Mouse (Mus musculus) heart, adult 2 months (tissue): ENCODE results near the gene Gxylt1. TPM values are rescaled to one million over a fixed set of nuclear protein-coding genes. Genes with fewer than 3 reads are reported as not detected.

Experiments
- DNase-seq, 2 experiments: peaks; one replicate each; pipeline ENCODE4 v3.0.0; 2021
- H3K27ac ChIP-seq: fragments of 200-600 bp; 2 replicates; pipeline ENCODE4 v1.8.1; 2022
- H3K27me3 ChIP-seq: fragments of 200-500 bp; 2 replicates; pipeline ENCODE4 v1.6.1; 2012; ENCODE audit warnings: mild to moderate bottlenecking, low read length, inconsistent platforms, mixed read lengths; ENCODE audit not compliant: control insufficient read depth, insufficient read depth
- H3K36me3 ChIP-seq: fragments of 200-500 bp; 2 replicates; pipeline ENCODE4 v1.6.1; 2012; ENCODE audit warnings: low read length, inconsistent platforms; ENCODE audit not compliant: control insufficient read depth, insufficient read depth
- H3K4me1 ChIP-seq: fragments of 200-500 bp; 2 replicates; pipeline ENCODE4 v1.6.1; 2011; ENCODE audit warnings: low read length; ENCODE audit not compliant: control insufficient read depth, insufficient read depth
- H3K4me3 ChIP-seq: fragments of 200-600 bp; 2 replicates; pipeline ENCODE4 v1.8.1; 2022
- H3K79me2 ChIP-seq: fragments of 200-500 bp; replicated peaks from 2 replicates; pipeline ENCODE4 v1.6.1; 2012; ENCODE audit warnings: mild to moderate bottlenecking, inconsistent platforms, low read length, moderate library complexity, mixed read lengths; ENCODE audit not compliant: control insufficient read depth, insufficient read depth
- H3K9ac ChIP-seq: fragments of 200-500 bp; 2 replicates; pipeline ENCODE4 v1.6.1; 2012; ENCODE audit warnings: low read depth, mild to moderate bottlenecking, control low read depth, inconsistent platforms, low read length, mixed read lengths
- CTCF ChIP-seq: fragments of 200-600 bp; IDR thresholded peaks from 2 replicates; pipeline ENCODE4 v1.8.1; 2022; ENCODE audit warnings: antibody characterized with exemption, mild to moderate bottlenecking, moderate library complexity
- EP300 ChIP-seq: fragments of 200-500 bp; IDR thresholded peaks from 2 replicates; pipeline ENCODE4 v1.6.1; 2011; ENCODE audit warnings: low read depth, low read length, control low read depth; ENCODE audit not compliant: insufficient read depth
- POLR2A ChIP-seq: fragments of 200-500 bp; IDR thresholded peaks from 2 replicates; pipeline ENCODE4 v1.6.1; 2011; ENCODE audit warnings: mild to moderate bottlenecking, low read depth, low read length, control low read depth; ENCODE audit not compliant: insufficient read depth
- WGBS: fragments of 180-500 bp; shearing (Covaris S2); methylation state at CpG from one replicate; pipeline ENCODE4 v1.1.7; 2018; 5-methylcytosine and 5-hydroxymethylcytosine counted together
- intact Hi-C: fragments of 180-260 bp; cut with DNase I; formaldehyde crosslinking; loops from one replicate; pipeline ENCODE4 v1.15.1; 2025
- polyA plus RNA-seq: library from polyadenylated mRNA; depleted of rRNA; stranded (reverse); fragments of >200 nt; gene quantifications from 2 replicates; pipeline ENCODE4 v1.2.3, GENCODE M21; 2012
- total RNA-seq, 2 experiments: library from RNA; stranded (reverse); gene quantifications; 2 replicates each; pipeline ENCODE4 v1.2.3; 2021

The Gxylt1 gene
- total and polyA plus RNA-seq, 3 experiments, result 2.7 to 10.4 (median 10.3) TPM

DNA sequence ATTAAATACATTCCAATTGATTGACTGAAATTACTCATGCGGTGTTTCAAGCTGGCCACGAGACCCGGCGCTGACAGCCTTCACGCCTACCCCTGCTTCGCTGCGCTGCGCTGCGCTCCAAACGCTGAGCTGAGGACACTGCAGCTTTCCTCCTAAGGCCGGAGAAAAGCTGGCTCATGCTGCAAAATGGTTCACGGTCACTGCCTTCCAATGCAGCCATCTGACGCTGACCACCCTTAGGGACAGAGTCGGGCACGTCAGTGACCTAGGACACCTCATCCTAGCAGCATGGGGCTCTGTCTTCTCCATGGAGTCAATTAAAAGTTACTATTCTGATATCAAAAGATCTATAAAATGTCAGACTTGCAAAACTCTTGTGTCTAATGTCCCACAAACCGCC is 8.6 kb downstream of the Gxylt1 start:
- peaks cover 8% of the 10 kb centered on the region; the same call in 1 of the 2 replicates for H3K79me2 ChIP-seq
- TF ChIP-seq CTCF (no peak), POLR2A (no peak), EP300 (no peak)
- H3K9ac ChIP-seq, result no peak overlapping the region
- no peaks in the 10 kb centered on the region; the same call in 1 of the 2 replicates for H3K4me1 ChIP-seq
- DNase-seq, result no peak
- no peaks in the 10 kb centered on the region for H3K27me3 ChIP-seq
- WGBS, result 81% methylated on average over 16 of the region's 16 CpGs
- no peak overlapping the region for H3K4me3 ChIP-seq
- no peaks in the 10 kb centered on the region for H3K36me3 ChIP-seq
- no peak overlapping the region for H3K27ac ChIP-seq
- intact Hi-C loops, result loop anchor here (5.0 kb wide), 2 partner anchors 251 to 946 kb away; no protein-coding TSS in a partner anchor

- TF ChIP-seq CTCF (peak; percentile 98), POLR2A (no peak)
- Histone ChIP-seq H3K4me1 (no peaks in the 10 kb centered on the region; the same call in 1 of the 2 replicates), H3K27ac (no peak overlapping the region), H3K9ac (no peak overlapping the region), H3K36me3 (no peaks in the 10 kb centered on the region), H3K4me3 (no peak overlapping the region), H3K27me3 (no peaks in the 10 kb centered on the region), H3K79me2 (peaks cover 8% of the 10 kb centered on the region; the same call in 1 of the 2 replicates)
- 28% methylated on average over 2 of the region's 2 CpGs for WGBS
- DNase-seq, result peak; percentile 45 to 55
- intact Hi-C loops, result loop anchor here (1.0 to 5.0 kb wide), 4 partner anchors 173 to 947 kb away; no protein-coding TSS in a partner anchor
Measured at GRCm38 (mm10) chr15:93265728-93266127, 9.3 kb downstream of the Gxylt1 start.

GRCm38 (mm10) chr15:93265231-93265630 is 9.7 kb downstream of the Gxylt1 start:
- Histone ChIP-seq H3K27ac (no peak overlapping the region), H3K4me3 (no peak overlapping the region), H3K9ac (no peak overlapping the region), H3K4me1 (no peaks in the 10 kb centered on the region; the same call in 1 of the 2 replicates), H3K27me3 (no peaks in the 10 kb centered on the region), H3K79me2 (peaks cover 8% of the 10 kb centered on the region; the same call in 1 of the 2 replicates), H3K36me3 (no peaks in the 10 kb centered on the region)
- intact Hi-C loops, result loop anchor here (1.0 to 5.0 kb wide), 4 partner anchors 173 to 947 kb away; no protein-coding TSS in a partner anchor
- WGBS, result 73% methylated on average over 3 of the region's 3 CpGs
- no peak for TF ChIP-seq POLR2A
- TF ChIP-seq CTCF, result no peak
- no peak for TF ChIP-seq EP300
- DNase-seq, result no peak

DNA sequence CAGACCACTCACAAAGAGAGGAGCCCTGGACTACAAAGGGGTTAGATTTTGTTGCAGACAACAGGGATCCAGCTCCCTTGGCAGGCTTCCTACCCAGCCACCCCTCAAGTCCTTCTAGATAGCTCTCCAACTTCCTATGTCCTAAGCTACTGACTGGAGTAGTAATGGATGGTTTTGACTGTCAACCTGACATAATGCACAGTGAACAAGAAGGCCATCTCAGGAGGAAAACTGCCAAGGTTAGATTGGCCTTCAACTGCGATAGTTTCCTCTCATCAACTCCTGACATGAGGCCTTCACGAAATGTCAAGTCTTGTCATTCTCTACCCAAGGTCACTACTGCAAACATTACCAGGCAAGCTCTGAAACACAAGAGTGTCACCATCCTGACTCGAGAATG is 10.8 kb downstream of the Gxylt1 start:
- H3K4me1 ChIP-seq, result no peaks in the 10 kb centered on the region; the same call in 1 of the 2 replicates
- 74% methylated on average over 3 of the region's 3 CpGs for WGBS
- TF ChIP-seq EP300 (no peak), CTCF (no peak), POLR2A (no peak)
- no peak for DNase-seq
- intact Hi-C loops, result loop anchor here (2.0 kb wide), 1 partner anchor 313 kb away; no protein-coding TSS in a partner anchor
- H3K27me3 ChIP-seq, result no peaks in the 10 kb centered on the region
- H3K79me2 ChIP-seq, result peaks cover 6% of the 10 kb centered on the region; the same call in 1 of the 2 replicates
- no peaks in the 10 kb centered on the region for H3K36me3 ChIP-seq
- no peak overlapping the region for H3K4me3 ChIP-seq
- H3K9ac ChIP-seq, result no peak overlapping the region
- no peak overlapping the region for H3K27ac ChIP-seq

- no peak for DNase-seq
- Histone ChIP-seq H3K27me3 (no peaks in the 10 kb centered on the region), H3K4me1 (no peaks in the 10 kb centered on the region; the same call in 1 of the 2 replicates), H3K27ac (no peak overlapping the region), H3K79me2 (peaks cover 5% of the 10 kb centered on the region; the same call in 1 of the 2 replicates), H3K36me3 (no peaks in the 10 kb centered on the region), H3K9ac (no peak overlapping the region), H3K4me3 (no peak overlapping the region)
- WGBS, result 81% methylated on average over 7 of the region's 7 CpGs
- intact Hi-C loops, result no loop called here
- no peak for TF ChIP-seq POLR2A
- TF ChIP-seq CTCF, result no peak
- no peak for TF ChIP-seq EP300
Measured at GRCm38 (mm10) chr15:93263566-93263965, 11.4 kb downstream of the Gxylt1 start.

GRCm38 (mm10) chr15:93262818-93263217 is 12.2 kb downstream of the Gxylt1 start:
- H3K27me3 ChIP-seq, result no peaks in the 10 kb centered on the region
- intact Hi-C loops, result no loop called here
- peaks cover 5% of the 10 kb centered on the region; the same call in 1 of the 2 replicates for H3K79me2 ChIP-seq
- DNase-seq, result no peak
- 50% methylated on average over 5 of the region's 5 CpGs for WGBS
- H3K36me3 ChIP-seq, result no peaks in the 10 kb centered on the region
- TF ChIP-seq CTCF (peak; percentile 56), EP300 (no peak)
- no peak overlapping the region for H3K27ac ChIP-seq
- no peak overlapping the region for H3K9ac ChIP-seq
- H3K4me1 ChIP-seq, result no peaks in the 10 kb centered on the region; the same call in 1 of the 2 replicates
- no peak overlapping the region for H3K4me3 ChIP-seq
